Mouse (Mus musculus) midbrain, embryonic 15.5 days (tissue): Measurements from ENCODE around the gene Gabrr1. TPM values are rescaled to one million over a fixed set of nuclear protein-coding genes. Genes with fewer than 3 reads are reported as not detected.

Experiments
- polyA plus RNA-seq: library from polyadenylated mRNA; unstranded; fragments of >200 nt; fragmentation: Nextera tagmentation; extraction: Ambion mirVana; gene quantifications from 2 replicates; pipeline ENCODE4 v1.2.1, GENCODE M21; 2015

Gene Gabrr1
- polyA plus RNA-seq, 1 experiment from 2014 or later: 1.1 TPM

Other genes with a start within 250 kb of the Gabrr1 start
- 32.2 and 32.4 TPM in 2 replicates for gene Ankrd6, start 181.7 kb upstream of the Gabrr1 start, polyA plus RNA-seq
- gene Rragd, start 149.5 kb upstream of the Gabrr1 start, polyA plus RNA-seq: 31.3 and 32.2 TPM in 2 replicates
- 58.1 and 60.6 TPM in 2 replicates for gene Ube2j1, start 101.1 kb upstream of the Gabrr1 start, polyA plus RNA-seq
- gene Gabrr2, start 69.5 kb upstream of the Gabrr1 start, polyA plus RNA-seq: 0.72 and 1.1 TPM in 2 replicates
- 2.3 and 2.8 TPM in 2 replicates for gene Pm20d2, start 57.2 kb downstream of the Gabrr1 start, polyA plus RNA-seq
- 59.7 and 68.8 TPM in 2 replicates for gene Srsf12, start 76.5 kb downstream of the Gabrr1 start, polyA plus RNA-seq
- gene Pnrc1, start 157.6 kb downstream of the Gabrr1 start, polyA plus RNA-seq: 51.5 and 59.2 TPM in 2 replicates
- gene Rngtt, start 177.8 kb downstream of the Gabrr1 start, polyA plus RNA-seq: 21.2 and 22.5 TPM in 2 replicates